Mouse (Mus musculus) stomach, postnatal 0 days (tissue): ENCODE measurements around the gene Sept6.

Experiments used
- CTCF ChIP-seq: IDR thresholded peaks from 2 replicates; pipeline ENCODE4 v1.5.1; 2016; ENCODE audit warnings: antibody characterized with exemption, low read depth, mild to moderate bottlenecking, moderate library complexity
- EP300 ChIP-seq: optimal IDR thresholded peaks from 2 replicates; pipeline ENCODE3; 2016; ENCODE audit warnings: antibody characterized with exemption

- TF ChIP-seq EP300 = no peak
- TF ChIP-seq CTCF = no peak
Observed at GRCm38 (mm10) chrX:36873765-36874164, 117.8 kb downstream of the Sept6 start, which contains the start of the genes Ube2a and C330007P06Rik.
